Mouse (Mus musculus): ENCODE measurements around the gene Celf6.

- no peak for TF ChIP-seq CTCF (IDR thresholded peaks at IDR 0.05; ENCODE audit: borderline replicate concordance, insufficient read depth, low read length)
- no peak for TF ChIP-seq POLR2A (IDR thresholded peaks at IDR 0.05; ENCODE audit: low read depth, low read length)
These were observed 44.3 kb upstream of the Celf6 start for GRCm38 (mm10) chr9:59533422-59533821.
